Mouse (Mus musculus) A20 (cell line): ENCODE data around the gene Rfng.
"Not testable (repeated sequence)": the region's sequence is repeated elsewhere in the genome, so short reads cannot be mapped to it uniquely, and the experiment has no call there.

Source experiments
- DNase-seq: peaks from one replicate; pipeline ENCODE4 v3.0.0-alpha.2; 2011; ENCODE audit warnings: low read depth, low spot score

Gene Rfng

GRCm38 (mm10) chr11:120812068-120812467 lies 28.1 kb upstream of the Rfng start:
- no peak for DNase-seq

GRCm38 (mm10) chr11:120808010-120808409 lies 24.0 kb upstream of the Rfng start:
- DNase-seq, result no peak

GRCm38 (mm10) chr11:120805375-120806298 lies 21.6 kb upstream of the Rfng start:
- DNase-seq, result no peak

GRCm38 (mm10) chr11:120804769-120805168 lies 20.8 kb upstream of the Rfng start:
- no peak for DNase-seq

- no peak for DNase-seq
Measured at GRCm38 (mm10) chr11:120804274-120804673, 20.3 kb upstream of the Rfng start.

- DNase-seq, result peak; percentile 88
Measured at GRCm38 (mm10) chr11:120800061-120800904, 16.3 kb upstream of the Rfng start.

GRCm38 (mm10) chr11:120799316-120799890 lies 15.4 kb upstream of the Rfng start:
- no peak for DNase-seq

GRCm38 (mm10) chr11:120798244-120798643 lies 14.2 kb upstream of the Rfng start:
- DNase-seq, result no peak

- no peak for DNase-seq
Measured at GRCm38 (mm10) chr11:120796614-120796946, 12.6 kb upstream of the Rfng start.

- DNase-seq, result peak; percentile 97
Measured at GRCm38 (mm10) chr11:120795756-120796613, 12.0 kb upstream of the Rfng start, which contains the start of gene Dus1l. TSS of gene Dus1l (minus strand) at chr11:120796403.

GRCm38 (mm10) chr11:120792652-120793051 lies 8.6 kb upstream of the Rfng start:
- DNase-seq, result no peak

GRCm38 (mm10) chr11:120789810-120790209 lies 5.8 kb upstream of the Rfng start:
- DNase-seq, result no peak

GRCm38 (mm10) chr11:120789355-120789754 lies 5.3 kb upstream of the Rfng start:
- DNase-seq, result no peak

- not testable (repeated sequence) for DNase-seq
Measured at GRCm38 (mm10) chr11:120788460-120788859, 4.5 kb upstream of the Rfng start.

- DNase-seq, result no peak
Measured at GRCm38 (mm10) chr11:120785145-120785544, 1.1 kb upstream of the Rfng start.

- DNase-seq, result peak; percentile 32
Measured at GRCm38 (mm10) chr11:120783426-120784063, 462 bp downstream of the Rfng start.

GRCm38 (mm10) chr11:120781361-120781760 lies 2.6 kb downstream of the Rfng start:
- not testable (repeated sequence) for DNase-seq

- DNase-seq, result no peak
Measured at GRCm38 (mm10) chr11:120779876-120780275, 4.1 kb downstream of the Rfng start.

- no peak for DNase-seq
Measured at GRCm38 (mm10) chr11:120777123-120777522, 6.9 kb downstream of the Rfng start.

GRCm38 (mm10) chr11:120775774-120776469 lies 8.1 kb downstream of the Rfng start:
- peak; percentile 93 for DNase-seq
